Mouse (Mus musculus) neural tube, embryonic 11.5 days (tissue): Measurements from ENCODE around the gene Birc7. TPM values are rescaled to one million over a fixed set of nuclear protein-coding genes. Genes with fewer than 3 reads are reported as not detected.
A peak's percentile ranks its signal among the peaks of the same experiment; 100 is the strongest.

ENCODE experiments used
- ATAC-seq: fragments of 200-750 bp; cut with Nextera tagmentation; 2 replicates; pipeline ENCODE4 v1.8.0; 2017; ENCODE audit warnings: moderate number of reproducible peaks, mild to moderate bottlenecking, moderate TSS enrichment, moderate library complexity; ENCODE audit not compliant: insufficient read depth, low FRiP score, low TSS enrichment
- DNase-seq: peaks from one replicate; pipeline ENCODE4 v3.0.0-alpha.2; 2015; ENCODE audit warnings: low spot score
- H3K27ac ChIP-seq: fragments of 300-500 bp; sonication (generic); 2 replicates; pipeline ENCODE4 v1.5.1; 2014; ENCODE audit warnings: low read depth, mild to moderate bottlenecking, low read length
- H3K27me3 ChIP-seq: fragments of 300-500 bp; sonication (generic); 2 replicates; pipeline ENCODE4 v1.6.1; 2014; ENCODE audit warnings: mild to moderate bottlenecking, low read length, mixed read lengths; ENCODE audit not compliant: control insufficient read depth, insufficient read depth
- H3K36me3 ChIP-seq: fragments of 300-500 bp; sonication (generic); 2 replicates; pipeline ENCODE4 v1.6.1; 2014; ENCODE audit warnings: mild to moderate bottlenecking, low read length, moderate library complexity, mixed read lengths; ENCODE audit not compliant: control insufficient read depth, insufficient read depth
- H3K4me1 ChIP-seq: fragments of 300-500 bp; sonication (generic); 2 replicates; pipeline ENCODE4 v1.6.1; 2014; ENCODE audit warnings: low read length, mixed read lengths; ENCODE audit not compliant: control insufficient read depth, insufficient read depth
- H3K4me2 ChIP-seq: fragments of 300-500 bp; sonication (generic); 2 replicates; pipeline ENCODE4 v1.6.1; 2014; ENCODE audit warnings: low read depth, mild to moderate bottlenecking, moderate library complexity
- H3K4me3 ChIP-seq: fragments of 300-500 bp; sonication (generic); 2 replicates; pipeline ENCODE4 v1.5.1; 2014; ENCODE audit warnings: low read depth, low read length
- H3K9ac ChIP-seq: fragments of 300-500 bp; sonication (generic); 2 replicates; pipeline ENCODE4 v1.6.1; 2014; ENCODE audit warnings: mild to moderate bottlenecking, low read length
- H3K9me3 ChIP-seq: fragments of 300-500 bp; sonication (generic); 2 replicates; pipeline ENCODE4 v1.6.1; 2016; ENCODE audit warnings: low read length; ENCODE audit not compliant: control insufficient read depth
- WGBS: fragments of 180-500 bp; shearing (Covaris S2); extraction: QIAGEN DNeasy Blood & Tissue Kit; methylation state at CpG from one replicate; pipeline ENCODE4 v1.1.7; 2014; 5-methylcytosine and 5-hydroxymethylcytosine counted together
- polyA plus RNA-seq: library from polyadenylated mRNA; unstranded; fragments of >200 nt; fragmentation: Nextera tagmentation; extraction: Ambion mirVana; gene quantifications from 2 replicates; pipeline ENCODE4 v1.2.1, GENCODE M21; 2014

Birc7 gene
- polyA plus RNA-seq: 0.25 and 0.46 TPM in 2 replicates

DNA sequence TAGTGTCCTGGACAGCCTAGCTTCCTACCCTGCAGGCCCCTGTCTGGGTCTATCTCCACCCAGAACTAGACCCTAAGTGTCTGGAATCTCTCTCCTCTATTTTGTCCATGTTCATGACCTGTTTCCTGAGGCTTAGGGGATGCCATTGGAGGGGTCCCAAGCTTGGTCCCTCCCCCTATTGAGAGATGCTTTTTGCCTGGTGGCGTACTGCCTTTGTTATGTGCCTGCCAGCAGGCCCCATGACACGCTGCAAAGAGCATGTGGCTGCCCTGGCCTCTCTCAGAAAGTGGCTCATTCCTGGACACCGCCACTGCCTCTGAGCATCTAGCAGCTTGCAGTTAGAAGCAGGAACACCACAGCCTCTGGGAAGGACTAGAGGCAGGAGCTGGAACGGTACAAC is at the start of gene Birc7:
Birc7 (plus strand) TSS at position 301 of the 400 bp plus-strand sequence.
- Histone ChIP-seq H3K36me3 (no peaks in the 10 kb centered on the region), H3K4me1 (no peaks in the 10 kb centered on the region), H3K9ac (no peak within 1 kb of the TSS), H3K27me3 (no peaks in the 10 kb centered on the region), H3K27ac (no peak within 1 kb of the TSS), H3K4me2 (no peak within 1 kb of the TSS), H3K9me3 (no peaks in the 10 kb centered on the region), H3K4me3 (no peak within 1 kb of the TSS)
- DNase-seq (no peak), ATAC-seq (no peak)
- 65% methylated on average over 4 of the region's 4 CpGs for WGBS

DNA sequence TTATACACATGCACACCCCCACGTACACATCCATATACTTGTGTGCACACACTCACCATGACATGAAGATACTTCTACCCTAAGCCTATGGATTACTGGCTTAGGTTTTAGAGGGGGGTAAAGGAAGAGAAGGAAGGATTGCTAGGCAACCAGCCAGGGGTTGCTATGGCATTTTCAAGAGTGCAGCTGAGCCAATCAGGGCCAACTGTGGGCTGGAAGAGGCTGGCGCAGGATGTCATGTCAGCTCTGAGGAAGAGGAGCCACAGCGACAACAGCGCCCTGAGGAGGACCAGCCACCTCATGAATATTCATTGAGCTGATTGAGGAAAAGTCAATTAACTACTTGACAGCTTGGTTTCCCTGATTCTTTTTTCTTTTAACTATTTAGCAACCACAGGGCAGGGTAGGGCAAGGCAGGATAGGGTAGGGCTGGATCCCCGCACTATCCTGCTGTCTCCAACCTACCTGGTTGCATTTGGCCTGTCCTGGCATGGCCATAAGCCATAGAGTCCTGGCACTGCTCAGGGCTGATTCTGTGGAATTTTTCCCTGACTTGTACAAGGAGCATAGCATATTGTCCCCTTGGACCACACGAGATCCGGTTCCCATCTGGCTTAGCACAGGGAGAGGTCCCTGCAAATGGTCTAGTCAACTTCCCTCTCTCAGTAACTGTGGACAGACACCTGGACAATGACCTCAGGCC is 49.3 kb upstream of the Birc7 start:
- H3K4me3 ChIP-seq: no peak overlapping the region
- no peak overlapping the region for H3K9ac ChIP-seq
- H3K36me3 ChIP-seq: no peaks in the 10 kb centered on the region
- no peak overlapping the region for H3K4me2 ChIP-seq
- H3K27ac ChIP-seq: 0 out of 2 replicates have a peak overlapping the region, but pooled peaks have one; percentile 27
- peak; percentile 90 for ATAC-seq
- H3K4me1 ChIP-seq: peaks cover 10% of the 10 kb centered on the region
- no peaks in the 10 kb centered on the region for H3K9me3 ChIP-seq
- 53% methylated on average over 7 of the region's 7 CpGs for WGBS
- DNase-seq: peak; percentile 58
- H3K27me3 ChIP-seq: no peaks in the 10 kb centered on the region

DNA sequence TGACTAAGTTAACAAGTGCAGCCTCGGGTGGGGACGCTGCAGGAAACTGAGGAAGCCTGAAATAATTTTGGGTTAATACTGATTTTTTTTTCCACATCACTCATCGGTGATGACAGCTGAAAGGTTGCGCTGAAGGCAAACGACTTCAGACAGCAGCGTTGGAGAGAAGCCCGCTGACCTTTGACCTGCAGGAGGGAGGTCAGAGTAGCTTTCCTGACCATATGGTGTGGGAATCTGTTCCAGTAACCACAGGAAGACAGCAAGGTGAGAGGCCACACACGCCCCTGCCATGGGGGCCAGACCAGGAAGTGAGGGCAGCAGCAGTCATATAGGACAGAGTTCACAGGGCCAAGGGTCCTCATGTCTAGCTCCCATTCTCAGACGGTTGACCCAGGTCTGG is 47.5 kb upstream of the Birc7 start:
- Histone ChIP-seq H3K27me3 (no peaks in the 10 kb centered on the region), H3K4me2 (no peak overlapping the region), H3K9me3 (no peaks in the 10 kb centered on the region), H3K27ac (no peak overlapping the region), H3K9ac (no peak overlapping the region), H3K4me1 (peaks cover 14% of the 10 kb centered on the region), H3K4me3 (no peak overlapping the region), H3K36me3 (no peaks in the 10 kb centered on the region)
- DNase-seq: no peak
- no peak for ATAC-seq
- WGBS: 54% methylated on average over 9 of the region's 9 CpGs

DNA sequence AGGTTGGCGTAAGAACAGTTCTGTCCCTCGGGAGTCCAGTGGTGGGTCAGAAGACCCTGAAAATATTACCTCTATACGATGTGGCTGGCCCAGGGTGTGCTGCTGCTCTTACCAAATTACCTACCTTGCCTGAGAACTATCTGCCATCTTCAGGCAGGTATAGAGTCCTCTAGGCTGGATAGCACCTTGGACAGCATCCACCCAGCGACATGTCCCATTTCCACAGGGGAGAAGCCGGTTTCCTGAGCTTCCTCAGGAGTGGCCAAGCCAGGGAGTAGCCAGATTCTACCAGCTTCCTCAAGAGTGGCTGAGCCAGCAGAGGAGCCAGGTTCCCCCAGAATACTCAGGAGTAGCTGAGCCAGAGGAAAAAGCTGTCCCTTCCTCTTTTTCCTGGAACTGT is 43.6 kb upstream of the Birc7 start:
- whole genome bisulfite sequencing: 77% methylated on average over 5 of the region's 5 CpGs
- Histone ChIP-seq H3K36me3 (no peaks in the 10 kb centered on the region), H3K27me3 (no peaks in the 10 kb centered on the region), H3K4me3 (no peak overlapping the region), H3K4me1 (peaks cover 25% of the 10 kb centered on the region), H3K27ac (no peak overlapping the region), H3K9me3 (no peaks in the 10 kb centered on the region), H3K9ac (no peak overlapping the region), H3K4me2 (no peak overlapping the region)
- DNase-seq: no peak
- ATAC-seq: no peak

DNA sequence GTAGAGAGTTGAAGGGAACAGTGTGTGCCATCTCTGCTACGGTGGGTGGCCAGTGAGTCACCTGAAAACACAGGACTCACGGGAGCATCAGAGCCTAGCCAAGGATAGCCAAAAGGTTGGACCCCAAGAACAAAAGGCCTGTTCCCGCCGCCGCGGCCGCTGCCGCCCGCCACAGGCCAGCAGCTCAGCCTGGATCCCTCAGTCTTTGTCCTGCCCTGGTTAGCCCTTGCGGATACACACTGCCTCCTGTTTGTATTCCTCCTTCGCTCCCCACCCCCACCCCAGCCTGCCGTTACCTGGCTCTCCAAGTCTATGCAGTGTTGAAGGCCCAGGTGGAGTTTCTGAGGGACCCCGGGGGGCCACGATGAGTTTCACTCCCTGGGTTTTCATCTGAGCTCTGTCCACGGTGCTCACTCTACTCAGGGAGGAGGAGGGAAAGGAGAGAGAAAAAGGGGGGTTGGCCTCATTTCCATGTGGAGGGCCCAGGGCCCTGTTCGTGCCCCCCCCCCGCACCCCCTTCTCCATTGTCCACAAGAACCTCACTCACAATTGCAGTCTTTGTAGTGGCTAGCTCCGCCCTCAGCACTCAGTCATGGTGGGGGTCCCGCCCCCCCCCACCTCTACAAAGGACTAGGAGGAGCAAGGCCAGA is 39.4 kb upstream of the Birc7 start:
- H3K9me3 ChIP-seq: no peaks in the 10 kb centered on the region
- H3K9ac ChIP-seq: peak overlapping the region; percentile 89
- H3K27ac ChIP-seq: peak overlapping the region; percentile 96
- peaks cover 21% of the 10 kb centered on the region; the same call in 1 of the 2 replicates for H3K27me3 ChIP-seq
- ATAC-seq (peak; percentile 2; the same call in 1 of the 2 replicates), DNase-seq (peak; percentile 73)
- H3K4me3 ChIP-seq: peak overlapping the region; percentile 40
- H3K36me3 ChIP-seq: no peaks in the 10 kb centered on the region
- peak overlapping the region; percentile 69 for H3K4me2 ChIP-seq
- 8% methylated on average over 19 of the region's 19 CpGs for WGBS
- peaks cover 30% of the 10 kb centered on the region for H3K4me1 ChIP-seq

DNA sequence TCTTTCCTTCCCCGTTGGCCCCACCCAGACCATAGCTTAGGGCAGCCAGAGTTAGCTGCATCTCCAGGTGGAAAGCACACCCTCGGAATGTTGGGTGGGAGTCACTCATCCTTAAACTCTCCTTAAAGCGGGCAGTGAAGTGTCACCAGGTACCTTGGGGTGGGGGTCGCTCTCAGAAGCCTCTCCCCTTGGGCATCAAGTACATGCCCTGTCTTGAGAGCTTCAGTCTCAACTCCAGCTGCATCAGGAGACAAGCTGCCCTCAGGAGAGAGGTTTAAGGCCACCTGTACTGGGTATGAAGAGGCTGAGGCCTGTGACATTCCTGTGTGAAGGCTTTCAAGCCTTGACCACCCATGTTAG is 38.9 kb upstream of the Birc7 start:
- H3K27me3 ChIP-seq: peaks cover 23% of the 10 kb centered on the region; the same call in 1 of the 2 replicates
- H3K36me3 ChIP-seq: no peaks in the 10 kb centered on the region
- no peak for ATAC-seq
- H3K4me2 ChIP-seq: peak overlapping the region; percentile 69
- no peaks in the 10 kb centered on the region for H3K9me3 ChIP-seq
- 9% methylated on average over 4 of the region's 4 CpGs for WGBS
- no peak overlapping the region for H3K4me3 ChIP-seq
- H3K4me1 ChIP-seq: peaks cover 31% of the 10 kb centered on the region
- H3K27ac ChIP-seq: peak overlapping the region; percentile 96
- no peak overlapping the region; the same call in 1 of the 2 replicates for H3K9ac ChIP-seq
- DNase-seq: no peak

DNA sequence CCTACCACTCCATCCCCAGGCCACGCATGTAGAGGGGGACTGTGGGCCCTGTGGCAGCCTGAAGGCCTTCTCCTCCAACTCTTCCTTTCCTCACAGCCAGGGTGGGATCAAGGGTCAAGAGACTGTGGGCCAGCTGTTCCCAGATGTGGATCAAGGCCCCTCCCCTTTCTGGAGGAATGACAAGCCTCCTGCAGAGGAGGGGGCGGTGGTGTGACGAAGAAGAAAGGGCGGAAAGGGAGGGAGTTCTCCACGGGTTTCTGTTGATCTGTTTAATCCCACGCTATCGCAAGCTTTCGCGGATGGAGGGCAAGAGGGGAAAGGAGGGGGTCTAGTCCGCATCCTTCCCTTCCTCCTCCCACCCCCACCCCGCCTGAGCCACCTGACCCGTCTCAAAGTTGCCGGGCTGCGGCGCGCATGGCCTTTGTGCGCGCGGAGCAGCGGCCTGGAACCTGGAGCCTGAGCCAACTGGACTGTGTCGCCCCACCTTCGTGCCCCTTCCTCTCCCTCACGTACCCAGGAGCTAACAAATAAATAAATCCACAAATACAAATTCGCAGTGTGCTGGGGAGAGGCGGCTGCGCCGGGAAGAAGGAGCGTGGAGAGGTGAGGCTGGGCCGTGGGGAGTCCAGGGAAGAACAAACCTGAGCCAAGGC is 38.3 kb upstream of the Birc7 start:
- Histone ChIP-seq H3K36me3 (no peaks in the 10 kb centered on the region), H3K27ac (peak overlapping the region; percentile 96), H3K9ac (peak overlapping the region; percentile 99), H3K9me3 (no peaks in the 10 kb centered on the region), H3K4me1 (peaks cover 37% of the 10 kb centered on the region), H3K27me3 (peaks cover 23% of the 10 kb centered on the region; the same call in 1 of the 2 replicates), H3K4me3 (peak overlapping the region; percentile 84), H3K4me2 (peak overlapping the region; percentile 69)
- ATAC-seq (no peak), DNase-seq (peak; percentile 69)
- 2% methylated on average over 27 of the region's 29 CpGs for WGBS

DNA sequence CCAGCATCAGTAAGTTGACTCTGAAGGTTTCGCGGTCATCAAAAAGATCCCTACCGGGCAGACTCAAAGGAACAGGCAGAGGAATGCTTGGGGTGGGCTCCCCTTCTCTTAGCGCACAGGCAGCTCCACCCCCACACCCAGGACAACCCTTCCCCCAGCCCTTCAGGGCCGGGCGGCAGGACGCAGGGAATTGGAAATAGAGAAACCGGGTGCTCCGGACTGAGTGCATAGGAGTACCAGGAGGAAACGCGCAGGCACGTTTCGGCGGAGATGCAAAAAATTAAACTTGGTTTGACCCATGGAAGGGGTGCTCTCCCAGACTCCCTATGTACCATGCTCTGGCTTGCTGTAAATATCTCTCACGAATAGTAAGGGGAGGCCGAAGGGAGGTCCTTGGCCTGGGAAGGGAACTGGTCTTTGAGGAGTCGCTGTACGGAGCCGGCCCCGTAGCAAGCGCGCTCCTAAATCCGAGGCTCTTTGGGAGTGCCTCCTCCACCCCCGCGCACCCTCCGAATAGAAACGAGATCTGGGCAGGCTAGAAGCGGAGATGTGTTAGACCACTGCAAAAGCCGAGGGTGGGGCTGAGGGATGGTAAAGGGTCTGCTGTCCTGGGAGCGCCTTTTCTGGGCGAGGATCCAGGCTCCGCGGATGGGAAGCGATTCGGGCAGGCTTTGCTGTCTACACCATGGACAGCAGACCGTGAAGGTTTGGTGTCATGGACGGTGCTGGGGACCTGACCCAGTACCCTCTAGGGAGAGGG is 37.6 kb upstream of the Birc7 start:
- Histone ChIP-seq H3K9ac (peak overlapping the region; percentile 99), H3K4me3 (peak overlapping the region; percentile 84), H3K4me1 (peaks cover 36% of the 10 kb centered on the region), H3K36me3 (no peaks in the 10 kb centered on the region), H3K27me3 (peaks cover 23% of the 10 kb centered on the region; the same call in 1 of the 2 replicates), H3K27ac (peak overlapping the region; percentile 96), H3K4me2 (peak overlapping the region; percentile 69), H3K9me3 (no peaks in the 10 kb centered on the region)
- under 1% methylated on average over 37 of the region's 37 CpGs for WGBS
- ATAC-seq (no peak), DNase-seq (peak; percentile 73)
